Mouse (Mus musculus): ENCODE data around the gene Palld. TPM values are rescaled to one million over a fixed set of nuclear protein-coding genes. Genes with fewer than 3 reads are reported as not detected.
A peak's percentile ranks its signal among the peaks of the same experiment; 100 is the strongest.

Gene Palld
- total RNA-seq, 2 experiments from 2014 or later, result 6.6 to 6.7 TPM

- TF ChIP-seq CTCF (conservative IDR thresholded peaks at IDR 0.05), result no peak
- H3K27ac ChIP-seq, result no peak overlapping the region
- H3K4me3 ChIP-seq, result no peak overlapping the region
- no peak for DNase-seq (ENCODE audit: low spot score in 2 of 2)
Measured at GRCm38 (mm10) chr8:61563378-61563777, 339.1 kb downstream of the Palld start.

- Histone ChIP-seq H3K4me3 (no peak overlapping the region), H3K27ac (no peak overlapping the region)
- DNase-seq (ENCODE audit: low spot score in 2 of 2), result no peak
- no peak for TF ChIP-seq CTCF (conservative IDR thresholded peaks at IDR 0.05)
Measured at GRCm38 (mm10) chr8:61562626-61563025, 339.9 kb downstream of the Palld start.

GRCm38 (mm10) chr8:61561220-61561619 lies 341.3 kb downstream of the Palld start:
- no peak for TF ChIP-seq CTCF (conservative IDR thresholded peaks at IDR 0.05)
- no peak overlapping the region for H3K4me3 ChIP-seq
- no peak for DNase-seq (ENCODE audit: low spot score in 2 of 2)

GRCm38 (mm10) chr8:61559979-61560378 lies 342.5 kb downstream of the Palld start:
- no peak for DNase-seq (ENCODE audit: low spot score in 2 of 2)
- Histone ChIP-seq H3K27ac (no peak overlapping the region), H3K4me3 (no peak overlapping the region)
- TF ChIP-seq CTCF (conservative IDR thresholded peaks at IDR 0.05), result no peak

More at GRCm38 (mm10) chr8:61561220-61561619, 341.3 kb downstream of the Palld start:
- no peak overlapping the region for H3K27ac ChIP-seq

- H3K27ac ChIP-seq, result no peak overlapping the region
- no peak for TF ChIP-seq CTCF (conservative IDR thresholded peaks at IDR 0.05)
Measured at GRCm38 (mm10) chr8:61559450-61559849, 343.0 kb downstream of the Palld start.

GRCm38 (mm10) chr8:61558051-61558846 lies 344.2 kb downstream of the Palld start:
- no peak for TF ChIP-seq CTCF (conservative IDR thresholded peaks at IDR 0.05)
- DNase-seq (ENCODE audit: low spot score in 2 of 2), result no peak
- no peak overlapping the region; the same call in 1 of the 2 replicates for H3K4me3 ChIP-seq
- H3K27ac ChIP-seq, result no peak overlapping the region

More at GRCm38 (mm10) chr8:61559450-61559849, 343.0 kb downstream of the Palld start:
- DNase-seq (ENCODE audit: low spot score in 2 of 2), result no peak
- no peak overlapping the region for H3K4me3 ChIP-seq

GRCm38 (mm10) chr8:61557036-61557435 lies 345.5 kb downstream of the Palld start:
- Histone ChIP-seq H3K4me3 (no peak overlapping the region), H3K27ac (no peak overlapping the region)
- TF ChIP-seq CTCF (conservative IDR thresholded peaks at IDR 0.05), result no peak
- no peak for DNase-seq (ENCODE audit: low spot score in 2 of 2)

GRCm38 (mm10) chr8:61556219-61556618 lies 346.3 kb downstream of the Palld start:
- no peak overlapping the region for H3K27ac ChIP-seq
- no peak overlapping the region for H3K4me3 ChIP-seq
- TF ChIP-seq CTCF (conservative IDR thresholded peaks at IDR 0.05), result no peak
- DNase-seq (ENCODE audit: low spot score in 2 of 2), result no peak

- no peak overlapping the region for H3K27ac ChIP-seq
- no peak overlapping the region for H3K4me3 ChIP-seq
- TF ChIP-seq CTCF (conservative IDR thresholded peaks at IDR 0.05), result no peak
- no peak for DNase-seq (ENCODE audit: low spot score in 2 of 2)
Measured at GRCm38 (mm10) chr8:61555343-61555742, 347.1 kb downstream of the Palld start.

GRCm38 (mm10) chr8:61552755-61553402 lies 349.6 kb downstream of the Palld start:
- Histone ChIP-seq H3K4me3 (no peak overlapping the region), H3K27ac (no peak overlapping the region)
- no peak for TF ChIP-seq CTCF (conservative IDR thresholded peaks at IDR 0.05)
- DNase-seq (ENCODE audit: low spot score in 2 of 2), result no peak

- Histone ChIP-seq H3K27ac (no peak overlapping the region), H3K4me3 (no peak overlapping the region)
- TF ChIP-seq CTCF (conservative IDR thresholded peaks at IDR 0.05), result no peak
- DNase-seq (ENCODE audit: low spot score in 2 of 2), result no peak
Measured at GRCm38 (mm10) chr8:61552221-61552620, 350.3 kb downstream of the Palld start.

- DNase-seq (ENCODE audit: low spot score in 2 of 2), result no peak
Measured at GRCm38 (mm10) chr8:61550006-61550748, 352.3 kb downstream of the Palld start.

GRCm38 (mm10) chr8:61549585-61549984 lies 352.9 kb downstream of the Palld start:
- H3K4me3 ChIP-seq, result no peak overlapping the region
- DNase-seq (ENCODE audit: low spot score in 2 of 2), result no peak

More at GRCm38 (mm10) chr8:61550006-61550748, 352.3 kb downstream of the Palld start:
- TF ChIP-seq CTCF (conservative IDR thresholded peaks at IDR 0.05), result peak; percentile 64
- H3K4me3 ChIP-seq, result no peak overlapping the region
- no peak overlapping the region for H3K27ac ChIP-seq

More at GRCm38 (mm10) chr8:61549585-61549984, 352.9 kb downstream of the Palld start:
- H3K27ac ChIP-seq, result no peak overlapping the region
- no peak for TF ChIP-seq CTCF (conservative IDR thresholded peaks at IDR 0.05)

All from layer of hippocampus, adult 2 months (tissue).